Mouse (Mus musculus) testis, adult 2 months (tissue): ENCODE data around the gene Sarnp. TPM values are rescaled to one million over a fixed set of nuclear protein-coding genes. Genes with fewer than 3 reads are reported as not detected.

Source experiments
- H3K27ac ChIP-seq: fragments of 200-500 bp; 2 replicates; pipeline ENCODE4 v1.5.1; 2012; ENCODE audit warnings: low read depth, low read length; ENCODE audit not compliant: control insufficient read depth, insufficient read depth
- H3K27me3 ChIP-seq: fragments of 200-500 bp; 2 replicates; pipeline ENCODE4 v1.6.1; 2012; ENCODE audit warnings: mild to moderate bottlenecking, low read length, moderate library complexity; ENCODE audit not compliant: control insufficient read depth, insufficient read depth
- H3K36me3 ChIP-seq: fragments of 200-500 bp; 2 replicates; pipeline ENCODE4 v1.6.1; 2012; ENCODE audit warnings: mild to moderate bottlenecking, low read length; ENCODE audit not compliant: control insufficient read depth, insufficient read depth
- H3K4me1 ChIP-seq: fragments of 200-500 bp; 2 replicates; pipeline ENCODE4 v1.6.1; 2012; ENCODE audit warnings: low read length; ENCODE audit not compliant: control insufficient read depth, insufficient read depth
- H3K4me3 ChIP-seq: fragments of 200-500 bp; 2 replicates; pipeline ENCODE4 v1.5.1; 2012; ENCODE audit warnings: low read depth, mild to moderate bottlenecking, low read length, moderate library complexity, mixed read lengths; ENCODE audit not compliant: control insufficient read depth
- CTCF ChIP-seq: fragments of 200-500 bp; IDR thresholded peaks from 2 replicates; pipeline ENCODE4 v1.5.1; 2012; ENCODE audit warnings: low read depth, mild to moderate bottlenecking, inconsistent platforms, low read length, moderate library complexity; ENCODE audit not compliant: control insufficient read depth, insufficient read depth, insufficient replicate concordance
- POLR2A ChIP-seq: fragments of 200-500 bp; IDR thresholded peaks from 2 replicates; pipeline ENCODE4 v1.6.1; 2012; ENCODE audit warnings: low read depth, mild to moderate bottlenecking, inconsistent platforms, low read length, moderate library complexity; ENCODE audit not compliant: control insufficient read depth
- polyA plus RNA-seq: library from polyadenylated mRNA; depleted of rRNA; stranded (reverse); fragments of >200 nt; gene quantifications from 2 replicates; pipeline ENCODE4 v1.2.3, GENCODE M21; 2012

The Sarnp gene
- polyA plus RNA-seq, 1 experiment = 13.2 TPM

DNA sequence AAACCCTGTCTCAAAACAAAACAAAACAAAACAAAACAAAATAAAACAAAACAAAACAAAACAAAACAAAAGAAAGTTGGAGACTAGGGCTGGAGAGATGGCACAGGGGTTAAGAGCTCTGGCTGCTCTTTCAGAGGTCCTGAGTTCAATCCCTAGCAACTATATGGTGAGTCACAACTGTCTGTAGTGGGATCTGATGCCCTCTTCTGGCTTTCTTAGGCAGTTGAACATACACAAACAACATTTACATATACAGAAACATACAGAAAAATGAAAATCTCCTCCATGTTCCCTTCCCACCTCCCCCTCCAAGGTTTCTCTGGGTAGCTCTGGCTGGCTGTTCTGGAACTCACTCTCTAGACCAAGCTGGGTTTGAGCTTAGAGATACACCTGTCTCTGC, 25.1 kb upstream of the Sarnp start:
- TF ChIP-seq CTCF (no peak), POLR2A (no peak)
- no peaks in the 10 kb centered on the region for H3K27me3 ChIP-seq

DNA sequence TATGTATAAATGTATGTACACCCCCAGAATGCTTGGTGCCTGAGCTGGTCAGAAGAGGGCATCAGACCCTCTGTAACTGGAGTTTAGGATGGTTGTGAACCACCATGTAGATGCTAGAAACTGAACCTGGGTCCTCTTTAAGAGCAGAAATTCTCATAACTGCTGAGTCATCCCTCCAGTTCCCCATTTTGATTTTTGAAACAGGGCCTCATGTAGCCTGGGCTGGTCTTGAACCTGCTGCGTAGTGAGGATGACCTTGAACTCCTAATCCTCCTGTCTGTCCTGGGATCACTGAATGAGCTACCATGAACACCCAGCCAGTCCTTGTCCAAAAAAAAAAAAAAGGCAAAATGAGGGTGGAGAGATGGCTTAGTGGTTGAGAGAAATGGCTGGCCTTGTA, 23.9 kb upstream of the Sarnp start:
- Histone ChIP-seq H3K36me3 (no peaks in the 10 kb centered on the region), H3K27ac (no peak overlapping the region), H3K27me3 (no peaks in the 10 kb centered on the region), H3K4me1 (no peaks in the 10 kb centered on the region; the same call in 1 of the 2 replicates), H3K4me3 (no peak overlapping the region)
- TF ChIP-seq POLR2A = no peak
- no peak for TF ChIP-seq CTCF

More for the DNA sequence above, 25.1 kb upstream of the Sarnp start:
- H3K36me3 ChIP-seq = no peaks in the 10 kb centered on the region
- no peak overlapping the region for H3K4me3 ChIP-seq
- no peaks in the 10 kb centered on the region; the same call in 1 of the 2 replicates for H3K4me1 ChIP-seq
- no peak overlapping the region for H3K27ac ChIP-seq

DNA sequence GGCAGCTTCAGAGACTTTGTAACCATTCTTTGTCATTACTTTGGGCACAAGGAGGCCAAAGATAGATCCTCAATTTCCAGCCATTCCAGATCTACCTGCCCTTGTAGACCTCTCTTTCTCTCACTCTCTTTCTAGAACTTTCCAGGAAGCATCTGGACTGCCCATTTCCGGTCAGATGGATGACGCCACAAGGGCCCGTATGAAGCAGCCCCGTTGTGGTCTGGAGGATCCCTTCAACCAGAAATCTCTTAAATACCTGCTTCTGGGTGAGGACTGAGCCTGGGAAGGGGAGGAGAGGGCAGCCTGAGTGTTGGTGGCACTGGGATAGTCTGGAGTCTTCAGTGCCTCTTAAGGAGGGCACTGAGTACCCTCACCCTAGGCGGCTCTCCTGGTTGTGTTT, 22.7 kb upstream of the Sarnp start:
- TF ChIP-seq POLR2A (no peak), CTCF (no peak)

DNA sequence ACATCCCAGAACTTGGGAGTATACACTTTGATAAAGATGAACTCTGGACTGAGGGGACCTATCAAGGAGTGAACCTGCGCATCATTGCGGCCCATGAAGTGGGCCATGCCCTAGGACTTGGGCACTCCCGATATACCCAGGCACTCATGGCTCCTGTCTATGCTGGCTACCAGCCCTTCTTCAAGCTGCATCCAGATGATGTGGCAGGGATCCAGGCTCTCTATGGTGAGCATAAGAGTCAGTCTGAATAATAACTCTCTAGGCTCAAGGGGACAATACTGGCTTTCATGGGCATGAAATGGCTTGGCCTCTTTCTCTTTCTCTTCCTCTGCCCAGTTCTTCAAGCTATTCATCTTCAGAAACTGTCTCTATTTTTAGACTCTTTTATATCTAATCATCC, 21.6 kb upstream of the Sarnp start:
- no peak for TF ChIP-seq POLR2A
- TF ChIP-seq CTCF = no peak
- no peak overlapping the region for H3K27ac ChIP-seq
- no peaks in the 10 kb centered on the region for H3K36me3 ChIP-seq
- no peaks in the 10 kb centered on the region; the same call in 1 of the 2 replicates for H3K4me1 ChIP-seq
- H3K27me3 ChIP-seq = no peaks in the 10 kb centered on the region
- H3K4me3 ChIP-seq = no peak overlapping the region

More for the DNA sequence above, 22.7 kb upstream of the Sarnp start:
- H3K4me1 ChIP-seq = no peaks in the 10 kb centered on the region; the same call in 1 of the 2 replicates
- H3K4me3 ChIP-seq = peak overlapping the region; percentile 9; the same call in 1 of the 2 replicates
- no peaks in the 10 kb centered on the region for H3K27me3 ChIP-seq
- no peak overlapping the region for H3K27ac ChIP-seq
- no peaks in the 10 kb centered on the region for H3K36me3 ChIP-seq

GRCm38 (mm10) chr10:128798676-128799075, 18.5 kb upstream of the Sarnp start:
- Histone ChIP-seq H3K27ac (no peak overlapping the region), H3K4me3 (no peak overlapping the region), H3K27me3 (no peaks in the 10 kb centered on the region), H3K4me1 (peaks cover 5% of the 10 kb centered on the region), H3K36me3 (no peaks in the 10 kb centered on the region)
- TF ChIP-seq CTCF = no peak
- no peak for TF ChIP-seq POLR2A

GRCm38 (mm10) chr10:128801981-128802495, 15.1 kb upstream of the Sarnp start:
- no peak overlapping the region for H3K27ac ChIP-seq
- no peaks in the 10 kb centered on the region for H3K36me3 ChIP-seq
- TF ChIP-seq POLR2A (no peak), CTCF (no peak)
- peaks cover 18% of the 10 kb centered on the region for H3K4me1 ChIP-seq
- no peak overlapping the region for H3K4me3 ChIP-seq
- no peaks in the 10 kb centered on the region for H3K27me3 ChIP-seq

- Histone ChIP-seq H3K27ac (no peak overlapping the region), H3K36me3 (no peaks in the 10 kb centered on the region), H3K4me1 (peaks cover 22% of the 10 kb centered on the region), H3K4me3 (no peak overlapping the region), H3K27me3 (no peaks in the 10 kb centered on the region)
- no peak for TF ChIP-seq POLR2A
- TF ChIP-seq CTCF = no peak
Measured at GRCm38 (mm10) chr10:128802956-128803355, 14.2 kb upstream of the Sarnp start.
